31 mouse cellular contexts compared by ENCODE assay signal in genomic region chr7:91689829-91690228, GRCm38 (mm10).
DNase-seq lines count a peak whose midpoint lies in the region; ATAC-seq and TF ChIP-seq lines count a peak whose summit lies in the region.
"Had no signal": no experiment of that assay in that cellular context is flagged by ENCODE, and none has a peak within 500 bp of the region (broad histone marks: within the 10 kb centered on the region; RNA-seq: fewer than 3 reads in every experiment).

No protein-coding gene starts in this region.

- no peak for TF ChIP-seq CTCF in kidney, adult 2 months (conservative IDR thresholded peaks at IDR 0.05; ENCODE audit: insufficient read depth, insufficient read length, low read depth, low read length)
- no peak for TF ChIP-seq CTCF in Patski (IDR thresholded peaks at IDR 0.05)

- ATAC-seq in kidney, embryonic 16.5 days (ENCODE audit: low FRiP score, low TSS enrichment): peak; percentile 78
- ATAC-seq in Patski: peak; percentile 93
- ATAC-seq: activated CD4-positive, CD25-positive, alpha-beta regulatory T cell, adult 4 months; forebrain, embryonic 15.5 days; intestine, postnatal 0 days; midbrain, embryonic 15.5 days had no signal

- in situ Hi-C loops in Patski (cut with MboI; ENCODE audit: low pct_unique_long_range_greater_than_20kb): no loop called here

- H3K4me1 ChIP-seq in kidney, embryonic 16.5 days (ENCODE audit: insufficient read depth, low read length): no peaks in the 10 kb centered on the region
- no peaks in the 10 kb centered on the region for H3K4me1 ChIP-seq in kidney, adult 2 months (ENCODE audit: control insufficient read depth, insufficient read depth, low read length)
- H3K4me1 ChIP-seq: embryonic facial prominence, embryonic 10.5 days; embryonic facial prominence, embryonic 15.5 days; forebrain, embryonic 15.5 days; hindbrain, embryonic 13.5 days; limb, embryonic 12.5 days; liver, embryonic 15.5 days; lung, embryonic 15.5 days; midbrain, embryonic 15.5 days had no signal

- no peak overlapping the region for H3K4me3 ChIP-seq in kidney, embryonic 16.5 days (ENCODE audit: low read length)
- H3K4me3 ChIP-seq in kidney, adult 2 months (ENCODE audit: insufficient read depth, low read depth, low read length): no peak overlapping the region
- H3K4me3 ChIP-seq: embryonic facial prominence, embryonic 10.5 days; embryonic facial prominence, embryonic 15.5 days; forebrain, embryonic 15.5 days; hindbrain, embryonic 13.5 days; layer of hippocampus, adult 2 months; left cerebral cortex, adult 2 months; limb, embryonic 12.5 days; liver, embryonic 15.5 days; lung, embryonic 15.5 days; midbrain, embryonic 10.5 days; midbrain, embryonic 15.5 days; neural tube, embryonic 13.5 days had no signal

- no peak overlapping the region for H3K27ac ChIP-seq in kidney, embryonic 16.5 days (ENCODE audit: low read length)
- no peak overlapping the region for H3K27ac ChIP-seq in kidney, adult 2 months (ENCODE audit: insufficient read depth, low read depth, low read length)
- H3K27ac ChIP-seq: embryonic facial prominence, embryonic 10.5 days; embryonic facial prominence, embryonic 15.5 days; forebrain, embryonic 15.5 days; hindbrain, embryonic 13.5 days; layer of hippocampus, adult 2 months; left cerebral cortex, adult 2 months; limb, embryonic 12.5 days; liver, embryonic 15.5 days; lung, embryonic 15.5 days; midbrain, embryonic 10.5 days; midbrain, embryonic 15.5 days; neural tube, embryonic 13.5 days had no signal

- WGBS in kidney, embryonic 16.5 days: 28% methylated on average over 2 of the region's 2 CpGs
- WGBS in kidney, adult 2 months: 23% methylated on average over 2 of the region's 2 CpGs

- POLR2A ChIA-PET in Patski (lab: Charles Lee): no interaction called here

- no peak overlapping the region for H3K9ac ChIP-seq in kidney, embryonic 16.5 days (replicated peaks; ENCODE audit: low read length)
- H3K9ac ChIP-seq: embryonic facial prominence, embryonic 15.5 days; forebrain, embryonic 15.5 days; hindbrain, embryonic 13.5 days; limb, embryonic 12.5 days; liver, embryonic 15.5 days; lung, embryonic 15.5 days; midbrain, embryonic 15.5 days; neural tube, embryonic 13.5 days had no signal

- no peak overlapping the region for H3K4me2 ChIP-seq in kidney, embryonic 16.5 days (replicated peaks; ENCODE audit: low read depth, low read length)
- H3K4me2 ChIP-seq: embryonic facial prominence, embryonic 15.5 days; forebrain, embryonic 15.5 days; heart, embryonic 11.5 days; hindbrain, embryonic 13.5 days; limb, embryonic 12.5 days; liver, embryonic 15.5 days; lung, embryonic 15.5 days; midbrain, embryonic 15.5 days; neural tube, embryonic 13.5 days had no signal

- H3K36me3 ChIP-seq in kidney, embryonic 16.5 days (ENCODE audit: insufficient read depth, low read length): no peaks in the 10 kb centered on the region
- H3K36me3 ChIP-seq in kidney, adult 2 months (ENCODE audit: control insufficient read depth, insufficient read depth, low read length): no peaks in the 10 kb centered on the region
- H3K36me3 ChIP-seq: embryonic facial prominence, embryonic 10.5 days; embryonic facial prominence, embryonic 15.5 days; forebrain, embryonic 15.5 days; G1E; hindbrain, embryonic 13.5 days; limb, embryonic 12.5 days; liver, embryonic 15.5 days; lung, embryonic 15.5 days; midbrain, embryonic 10.5 days; midbrain, embryonic 15.5 days; neural tube, embryonic 13.5 days had no signal

- no peak for TF ChIP-seq POLR2A in kidney, adult 2 months (IDR thresholded peaks at IDR 0.05; ENCODE audit: low read depth, low read length)

- DNase-seq in kidney, adult 2 months: no peak
- peak; percentile 48 for DNase-seq in MN1 (ENCODE audit: low spot score)
- DNase-seq in Patski (ENCODE audit: low read depth, low spot score): peak; percentile 70
- no peak for DNase-seq in ovary, postnatal 10 days (ENCODE audit: low spot score)
- no peak for DNase-seq in cerebellum, adult 11 months
- DNase-seq: adrenal gland, adult 8-10 months; cerebellum, adult 2 months; cerebellum, postnatal 14 days; gastrocnemius, postnatal 25 days; heart, adult 18-20 months; heart, postnatal 4 days; kidney, postnatal 25 days; right cerebral cortex, postnatal 14 days; thymus, postnatal 4 days had no signal

- CTCF ChIA-PET in Patski (lab: Charles Lee): interaction anchor here (1.2 to 1.4 kb wide), 2 partner anchors 13 to 14 kb away, joined by 3 to 4 read pairs; no protein-coding TSS in a partner anchor

- no peaks in the 10 kb centered on the region for H3K9me3 ChIP-seq in kidney, embryonic 16.5 days (ENCODE audit: low read length)
- H3K9me3 ChIP-seq: embryonic facial prominence, embryonic 10.5 days; embryonic facial prominence, embryonic 15.5 days; forebrain, embryonic 15.5 days; G1E; hindbrain, embryonic 13.5 days; limb, embryonic 12.5 days; liver, embryonic 15.5 days; lung, embryonic 15.5 days; midbrain, embryonic 10.5 days; midbrain, embryonic 15.5 days; neural tube, embryonic 13.5 days had no signal

- H3K27me3 ChIP-seq in kidney, embryonic 16.5 days (ENCODE audit: insufficient read depth, low read length): no peaks in the 10 kb centered on the region
- H3K27me3 ChIP-seq in kidney, adult 2 months (replicated peaks; ENCODE audit: control insufficient read depth, insufficient read depth, low read length): no peaks in the 10 kb centered on the region
- H3K27me3 ChIP-seq in Patski: no peaks in the 10 kb centered on the region
- H3K27me3 ChIP-seq: embryonic facial prominence, embryonic 15.5 days; forebrain, embryonic 15.5 days; hindbrain, embryonic 13.5 days; limb, embryonic 12.5 days; liver, embryonic 15.5 days; lung, embryonic 15.5 days; midbrain, embryonic 15.5 days; neural tube, embryonic 13.5 days had no signal

Comparison
In these comparisons a context has a peak if more than half of its experiments do, and no peak if none do; other contexts are left out.
1. DNase-seq: peak in MN1 (single experiment) and Patski (single experiment); none in kidney, adult 2 months (single experiment), ovary, postnatal 10 days (single experiment) and cerebellum, adult 11 months (single experiment).